Mouse (Mus musculus) hindbrain, embryonic 15.5 days (tissue): ENCODE results near the gene H60b. TPM values are rescaled to one million over a fixed set of nuclear protein-coding genes. Genes with fewer than 3 reads are reported as not detected.

Experiments
- ATAC-seq: fragments of 200-750 bp; cut with Nextera tagmentation; 2 replicates; pipeline ENCODE4 v1.8.0; 2017; ENCODE audit warnings: low read depth, moderate number of reproducible peaks, moderate TSS enrichment; ENCODE audit not compliant: low FRiP score
- H3K27ac ChIP-seq: fragments of 300-500 bp; sonication (generic); replicated peaks from 2 replicates; pipeline ENCODE4 v1.5.1; 2015; ENCODE audit warnings: mild to moderate bottlenecking, inconsistent platforms
- H3K27me3 ChIP-seq: fragments of 300-500 bp; sonication (generic); 2 replicates; pipeline ENCODE4 v1.6.1; 2015; ENCODE audit warnings: control low read depth, inconsistent platforms
- H3K36me3 ChIP-seq: fragments of 300-500 bp; sonication (generic); 2 replicates; pipeline ENCODE4 v1.6.1; 2015; ENCODE audit warnings: control low read depth, inconsistent platforms
- H3K4me1 ChIP-seq: fragments of 300-500 bp; sonication (generic); replicated peaks from 2 replicates; pipeline ENCODE4 v1.6.1; 2015; ENCODE audit warnings: control low read depth, inconsistent platforms
- H3K4me2 ChIP-seq: fragments of 300-500 bp; sonication (generic); 2 replicates; pipeline ENCODE4 v1.6.1; 2015; ENCODE audit warnings: moderate library complexity, mild to moderate bottlenecking, inconsistent platforms
- H3K4me3 ChIP-seq: fragments of 300-500 bp; sonication (generic); 2 replicates; pipeline ENCODE4 v1.5.1; 2015; ENCODE audit warnings: mild to moderate bottlenecking, inconsistent platforms
- H3K9ac ChIP-seq: fragments of 300-500 bp; sonication (generic); 2 replicates; pipeline ENCODE4 v1.6.1; 2015; ENCODE audit warnings: inconsistent platforms
- H3K9me3 ChIP-seq: fragments of 300-500 bp; sonication (generic); 2 replicates; pipeline ENCODE4 v1.6.1; 2016; ENCODE audit warnings: control low read depth, inconsistent platforms
- WGBS: fragments of 180-500 bp; shearing (Covaris S2); methylation state at CpG from one replicate; pipeline ENCODE4 v1.1.7; 2015; 5-methylcytosine and 5-hydroxymethylcytosine counted together
- polyA plus RNA-seq: library from polyadenylated mRNA; unstranded; fragments of >200 nt; fragmentation: Nextera tagmentation; extraction: Ambion mirVana; gene quantifications from 2 replicates; pipeline ENCODE4 v1.2.1, GENCODE M21; 2015

Gene H60b
- polyA plus RNA-seq, 1 experiment from 2014 or later: 0.58 TPM

DNA sequence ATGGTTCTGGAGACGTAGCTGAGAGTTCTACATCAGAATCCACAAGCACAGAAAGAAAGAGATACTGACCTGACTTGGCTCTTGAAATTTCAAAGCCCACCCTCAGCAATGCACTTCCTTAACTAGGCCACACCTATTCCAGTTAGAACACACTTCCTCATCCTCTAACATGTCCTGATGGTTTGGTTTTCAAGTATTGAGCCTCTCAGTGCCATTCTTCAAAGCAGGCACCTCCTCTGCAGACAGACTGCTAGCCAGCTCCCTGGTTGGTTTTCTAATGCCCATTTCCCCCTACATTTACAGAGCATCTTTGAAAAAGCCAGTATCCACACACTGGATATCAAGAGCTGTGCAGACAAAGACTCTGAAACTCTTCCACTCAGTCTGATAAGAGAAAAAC, 143.3 kb downstream of the H60b start:
- 89% methylated on average over 1 of the region's 1 CpGs for WGBS
- Histone ChIP-seq H3K9me3 (no peaks in the 10 kb centered on the region), H3K4me3 (no peak overlapping the region), H3K27ac (no peak overlapping the region), H3K4me2 (no peak overlapping the region), H3K4me1 (no peaks in the 10 kb centered on the region), H3K9ac (no peak overlapping the region), H3K27me3 (no peaks in the 10 kb centered on the region), H3K36me3 (no peaks in the 10 kb centered on the region)
- ATAC-seq: no peak

DNA sequence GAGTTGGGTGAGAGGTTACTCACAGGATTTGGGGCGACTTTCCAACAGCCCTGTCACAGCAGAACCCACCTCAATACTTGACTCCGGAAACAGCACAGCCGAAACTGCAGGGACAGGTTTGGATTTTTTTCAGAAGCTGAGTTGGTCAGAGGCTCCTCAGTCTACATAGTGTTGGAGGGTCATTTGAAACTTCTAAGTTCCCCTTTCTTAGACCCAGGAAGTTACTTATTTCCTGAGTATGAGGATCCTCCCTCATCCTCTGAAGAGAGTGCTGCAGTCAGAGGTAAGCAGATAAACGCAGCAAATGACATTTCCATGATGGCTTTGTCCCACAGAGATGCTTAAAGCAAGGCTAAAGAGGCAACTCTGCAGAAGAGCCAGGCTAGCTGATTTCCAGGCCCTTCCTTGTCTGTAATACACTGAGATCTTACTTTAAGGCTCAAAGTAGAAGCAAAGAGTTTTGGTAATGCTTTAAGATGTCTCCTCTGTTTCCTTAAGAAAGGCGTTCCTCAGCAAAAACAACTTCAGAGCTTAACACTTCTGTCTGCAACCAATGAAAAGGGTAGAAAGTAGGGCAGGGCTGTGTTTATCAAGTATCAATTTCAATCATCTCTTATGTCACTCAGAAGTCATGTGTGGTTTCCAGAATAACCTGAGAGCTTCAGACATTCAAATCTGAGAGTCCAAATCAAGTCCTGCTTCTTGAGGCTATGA, 144.1 kb downstream of the H60b start:
- Histone ChIP-seq H3K4me3 (no peak overlapping the region), H3K9me3 (no peaks in the 10 kb centered on the region), H3K4me1 (no peaks in the 10 kb centered on the region), H3K27me3 (no peaks in the 10 kb centered on the region), H3K9ac (no peak overlapping the region), H3K27ac (no peak overlapping the region), H3K4me2 (no peak overlapping the region), H3K36me3 (no peaks in the 10 kb centered on the region)
- ATAC-seq: no peak
- 78% methylated on average over 5 of the region's 5 CpGs for WGBS

- Histone ChIP-seq H3K9ac (no peak overlapping the region), H3K9me3 (no peaks in the 10 kb centered on the region), H3K27ac (no peak overlapping the region), H3K4me3 (no peak overlapping the region), H3K4me1 (no peaks in the 10 kb centered on the region), H3K27me3 (no peaks in the 10 kb centered on the region), H3K36me3 (no peaks in the 10 kb centered on the region), H3K4me2 (no peak overlapping the region)
- 87% methylated on average over 6 of the region's 6 CpGs for WGBS
- ATAC-seq: no peak
Observed at GRCm38 (mm10) chr10:22303736-22304135, 145.3 kb downstream of the H60b start.

GRCm38 (mm10) chr10:22305801-22306200, 147.4 kb downstream of the H60b start:
- Histone ChIP-seq H3K9me3 (no peaks in the 10 kb centered on the region), H3K4me2 (no peak overlapping the region), H3K4me3 (no peak overlapping the region), H3K27ac (no peak overlapping the region), H3K9ac (no peak overlapping the region), H3K4me1 (no peaks in the 10 kb centered on the region), H3K27me3 (no peaks in the 10 kb centered on the region), H3K36me3 (no peaks in the 10 kb centered on the region)
- no peak for ATAC-seq
- WGBS: 84% methylated on average over 4 of the region's 4 CpGs

GRCm38 (mm10) chr10:22306452-22306851, 148.1 kb downstream of the H60b start:
- no peak overlapping the region for H3K4me2 ChIP-seq
- H3K27me3 ChIP-seq: no peaks in the 10 kb centered on the region
- H3K27ac ChIP-seq: no peak overlapping the region
- no peak overlapping the region for H3K9ac ChIP-seq
- no peaks in the 10 kb centered on the region for H3K4me1 ChIP-seq
- H3K4me3 ChIP-seq: no peak overlapping the region
- H3K36me3 ChIP-seq: no peaks in the 10 kb centered on the region
- 68% methylated on average over 4 of the region's 4 CpGs for WGBS
- ATAC-seq: no peak
- no peaks in the 10 kb centered on the region for H3K9me3 ChIP-seq

GRCm38 (mm10) chr10:22308221-22308620, 149.8 kb downstream of the H60b start:
- Histone ChIP-seq H3K4me3 (no peak overlapping the region), H3K27ac (no peak overlapping the region), H3K4me1 (no peaks in the 10 kb centered on the region), H3K36me3 (no peaks in the 10 kb centered on the region), H3K9ac (no peak overlapping the region), H3K4me2 (no peak overlapping the region), H3K9me3 (no peaks in the 10 kb centered on the region), H3K27me3 (no peaks in the 10 kb centered on the region)
- no peak for ATAC-seq
- WGBS: 81% methylated on average over 1 of the region's 1 CpGs

GRCm38 (mm10) chr10:22322858-22323257, 164.5 kb downstream of the H60b start:
- Histone ChIP-seq H3K4me2 (no peak overlapping the region), H3K27ac (no peak overlapping the region), H3K4me3 (no peak overlapping the region), H3K4me1 (no peaks in the 10 kb centered on the region), H3K9me3 (no peaks in the 10 kb centered on the region), H3K27me3 (no peaks in the 10 kb centered on the region), H3K36me3 (no peaks in the 10 kb centered on the region), H3K9ac (no peak overlapping the region)
- 94% methylated on average over 2 of the region's 2 CpGs for WGBS
- no peak for ATAC-seq

Other genes with a start within 250 kb of the H60b start
- gene 4930444G20Rik, start 90.5 kb upstream of the H60b start, polyA plus RNA-seq: not detected in 2 replicates
- gene E030030I06Rik, start 9.3 kb upstream of the H60b start, polyA plus RNA-seq: 3.4 and 4.7 TPM in 2 replicates
- gene Raet1e, start within 50 bp of the H60b start, polyA plus RNA-seq: 0.75 and 1.0 TPM in 2 replicates
- gene Raet1d, start 202.0 kb downstream of the H60b start, polyA plus RNA-seq: 2.1 and 3.6 TPM in 2 replicates